35 mouse cellular contexts compared by ENCODE assay signal in genomic region chr5:51928801-51929200, GRCm38 (mm10).
"Had no signal": no experiment of that assay in that cellular context is flagged by ENCODE, and none has a peak within 500 bp of the region (broad histone marks: within the 10 kb centered on the region; RNA-seq: fewer than 3 reads in every experiment).

No protein-coding gene starts in this region.

- H3K4me2 ChIP-seq: heart, embryonic 11.5 days; heart, embryonic 12.5 days; heart, embryonic 13.5 days; heart, embryonic 15.5 days; hindbrain, embryonic 12.5 days; hindbrain, embryonic 13.5 days; hindbrain, embryonic 14.5 days; hindbrain, embryonic 15.5 days; intestine, embryonic 15.5 days; kidney, embryonic 15.5 days had no signal

- H3K27ac ChIP-seq: heart, embryonic 10.5 days; heart, embryonic 13.5 days; heart, embryonic 15.5 days; hindbrain, embryonic 10.5 days; hindbrain, embryonic 12.5 days; hindbrain, embryonic 13.5 days; hindbrain, embryonic 14.5 days; hindbrain, embryonic 15.5 days; hindbrain, postnatal 0 days; intestine, embryonic 15.5 days; kidney, embryonic 15.5 days; kidney, postnatal 0 days; layer of hippocampus, adult 2 months had no signal

- H3K36me3 ChIP-seq: heart, embryonic 10.5 days; heart, embryonic 12.5 days; heart, embryonic 13.5 days; heart, embryonic 15.5 days; hindbrain, embryonic 10.5 days; hindbrain, embryonic 12.5 days; hindbrain, embryonic 13.5 days; hindbrain, embryonic 15.5 days; intestine, embryonic 15.5 days; kidney, embryonic 15.5 days had no signal

- H3K9me3 ChIP-seq: heart, embryonic 10.5 days; heart, embryonic 12.5 days; heart, embryonic 13.5 days; heart, embryonic 15.5 days; hindbrain, embryonic 10.5 days; hindbrain, embryonic 12.5 days; hindbrain, embryonic 13.5 days; hindbrain, embryonic 15.5 days; intestine, embryonic 15.5 days; kidney, embryonic 15.5 days had no signal

- H3K4me1 ChIP-seq: heart, embryonic 10.5 days; heart, embryonic 12.5 days; heart, embryonic 13.5 days; heart, embryonic 15.5 days; hindbrain, embryonic 10.5 days; hindbrain, embryonic 12.5 days; intestine, embryonic 15.5 days; kidney, embryonic 15.5 days had no signal

- H3K27me3 ChIP-seq: heart, embryonic 12.5 days; heart, embryonic 13.5 days; heart, embryonic 15.5 days; hindbrain, embryonic 12.5 days; hindbrain, embryonic 13.5 days; hindbrain, embryonic 15.5 days; intestine, embryonic 15.5 days; kidney, embryonic 15.5 days had no signal

- H3K9ac ChIP-seq: heart, embryonic 12.5 days; heart, embryonic 13.5 days; heart, embryonic 15.5 days; hindbrain, embryonic 12.5 days; hindbrain, embryonic 13.5 days; hindbrain, embryonic 14.5 days; hindbrain, embryonic 15.5 days; intestine, embryonic 15.5 days; kidney, embryonic 15.5 days had no signal

- DNase-seq: heart, postnatal 10 days; heart, postnatal 14 days; heart, postnatal 36 days; heart, postnatal 4 days; kidney, adult 11 months; kidney, adult 18-20 months; kidney, adult 2 months; kidney, adult 8-10 months; kidney, adult 9 months; kidney, postnatal 10 days; kidney, postnatal 14 days; kidney, postnatal 25 days; kidney, postnatal 36 days; kidney, postnatal 4 days; layer of hippocampus, adult 9-11 months; layer of hippocampus, postnatal 36 days had no signal

- H3K4me3 ChIP-seq: heart, embryonic 10.5 days; heart, embryonic 12.5 days; heart, embryonic 13.5 days; heart, embryonic 15.5 days; hindbrain, embryonic 10.5 days; hindbrain, embryonic 12.5 days; hindbrain, embryonic 13.5 days; hindbrain, embryonic 15.5 days; intestine, embryonic 15.5 days; kidney, embryonic 15.5 days; layer of hippocampus, adult 2 months had no signal

- ATAC-seq: hindbrain, embryonic 16.5 days; hindbrain, postnatal 0 days; inflammation-experienced regulatory T-cells, adult 6 months; intestine, embryonic 15.5 days; intestine, embryonic 16.5 days; intestine, postnatal 0 days had no signal
